ENCODE assay signal across 28 mouse cellular contexts in the genomic region with DNA sequence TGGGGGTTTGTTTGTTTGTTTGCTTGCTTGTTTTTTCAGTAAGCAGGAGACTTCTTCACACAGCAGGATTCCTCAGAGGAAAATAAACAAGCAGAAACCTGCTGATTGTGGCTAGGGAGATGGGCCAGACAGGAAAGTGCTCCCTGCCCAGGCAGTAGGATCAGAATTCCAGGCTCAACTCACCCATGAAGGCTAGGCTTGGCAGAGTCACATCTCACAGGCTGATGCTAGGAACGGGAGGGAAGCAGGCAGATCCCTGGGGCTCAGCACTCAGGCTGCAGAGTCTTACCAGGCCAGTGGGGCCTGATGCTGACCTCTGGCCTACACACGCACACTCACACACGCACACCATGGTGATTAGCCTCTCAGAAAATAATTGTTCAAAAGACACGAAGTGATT.
DNase-seq lines count a peak whose midpoint lies in the region; ATAC-seq lines count a peak whose summit lies in the region.
"Had no signal": no experiment of that assay in that cellular context is flagged by ENCODE, and none has a peak within 500 bp of the region (broad histone marks: within the 10 kb centered on the region; RNA-seq: fewer than 3 reads in every experiment).

No protein-coding gene starts in this region.

- no peak overlapping the region for H3K4me3 ChIP-seq in kidney, embryonic 15.5 days (replicated peaks)
- H3K4me3 ChIP-seq: forebrain, embryonic 15.5 days; heart, adult 2 months; heart, embryonic 13.5 days; hindbrain, embryonic 10.5 days; intestine, embryonic 15.5 days; limb, embryonic 12.5 days; lung, embryonic 15.5 days; myocyte; neural tube, embryonic 13.5 days; stomach, embryonic 15.5 days had no signal

- no peaks in the 10 kb centered on the region for H3K4me1 ChIP-seq in kidney, embryonic 15.5 days
- H3K4me1 ChIP-seq: forebrain, embryonic 15.5 days; heart, embryonic 13.5 days; hindbrain, embryonic 10.5 days; intestine, embryonic 15.5 days; lung, embryonic 15.5 days; neural tube, embryonic 13.5 days had no signal

- H3K27me3 ChIP-seq in kidney, embryonic 15.5 days = no peaks in the 10 kb centered on the region
- H3K27me3 ChIP-seq: forebrain, embryonic 15.5 days; heart, embryonic 13.5 days; intestine, embryonic 15.5 days; limb, embryonic 12.5 days; lung, embryonic 15.5 days; neural tube, embryonic 13.5 days; stomach, embryonic 15.5 days had no signal

- 66% methylated on average over 4 of the region's 4 CpGs for WGBS in kidney, embryonic 15.5 days

- H3K9me3 ChIP-seq in kidney, embryonic 15.5 days (replicated peaks) = no peaks in the 10 kb centered on the region
- H3K9me3 ChIP-seq: forebrain, embryonic 15.5 days; heart, embryonic 13.5 days; hindbrain, embryonic 10.5 days; intestine, embryonic 15.5 days; limb, embryonic 12.5 days; lung, embryonic 15.5 days; stomach, embryonic 15.5 days had no signal

- H3K4me2 ChIP-seq in kidney, embryonic 15.5 days = no peak overlapping the region
- H3K4me2 ChIP-seq: forebrain, embryonic 15.5 days; heart, embryonic 13.5 days; intestine, embryonic 15.5 days; limb, embryonic 12.5 days; lung, embryonic 15.5 days; midbrain, embryonic 11.5 days; neural tube, embryonic 13.5 days; stomach, embryonic 15.5 days had no signal

- H3K9ac ChIP-seq in kidney, embryonic 15.5 days = no peak overlapping the region
- H3K9ac ChIP-seq: forebrain, embryonic 15.5 days; heart, embryonic 13.5 days; intestine, embryonic 15.5 days; limb, embryonic 12.5 days; lung, embryonic 15.5 days; neural tube, embryonic 13.5 days; stomach, embryonic 15.5 days had no signal

- no peak overlapping the region for H3K27ac ChIP-seq in kidney, embryonic 15.5 days
- H3K27ac ChIP-seq: forebrain, embryonic 15.5 days; heart, adult 2 months; heart, embryonic 13.5 days; hindbrain, embryonic 10.5 days; hindbrain, postnatal 0 days; intestine, embryonic 15.5 days; limb, embryonic 12.5 days; lung, embryonic 15.5 days; neural tube, embryonic 13.5 days; stomach, embryonic 15.5 days had no signal

- DNase-seq in kidney, adult 11 months = peak; percentile 37
- DNase-seq in kidney, adult 8-10 months = peak; percentile 20 to 45
- DNase-seq in kidney, postnatal 10 days = peak; percentile 33
- DNase-seq in mesoderm, embryonic 11.5 days (ENCODE audit: low read depth, low spot score) = peak; percentile 4
- DNase-seq in ovary, postnatal 36 days (ENCODE audit: low spot score) = no peak
- no peak for DNase-seq in heart, adult 9 months (ENCODE audit: low spot score in 2 of 2)
- DNase-seq in heart, adult 18-20 months = no peak
- DNase-seq: adrenal gland, adult 8-10 months; B cell, adult 2 months; cerebellum, adult 11 months; gastrocnemius, postnatal 36 days; heart, adult 2 months; heart, postnatal 14 days; retina, postnatal 1 day; right cerebral cortex, postnatal 14 days had no signal

- no peaks in the 10 kb centered on the region for H3K36me3 ChIP-seq in kidney, embryonic 15.5 days
- H3K36me3 ChIP-seq: forebrain, embryonic 15.5 days; heart, embryonic 13.5 days; hindbrain, embryonic 10.5 days; intestine, embryonic 15.5 days; limb, embryonic 12.5 days; lung, embryonic 15.5 days; neural tube, embryonic 13.5 days; stomach, embryonic 15.5 days had no signal

- ATAC-seq in kidney, embryonic 15.5 days (replicated peaks; ENCODE audit: low FRiP score) = no peak
- ATAC-seq: forebrain, embryonic 15.5 days; hindbrain, postnatal 0 days; intestine, embryonic 15.5 days; midbrain, embryonic 16.5 days had no signal

Comparison
In these comparisons a context has a peak if more than half of its experiments do, and no peak if none do; other contexts are left out.
1. DNase-seq: peak in kidney, adult 11 months (single experiment), kidney, adult 8-10 months (2 of 2), kidney, postnatal 10 days (single experiment) and mesoderm, embryonic 11.5 days (single experiment); none in ovary, postnatal 36 days (single experiment), heart, adult 9 months (0 of 2) and heart, adult 18-20 months (0 of 2).